Mouse (Mus musculus): ENCODE data around the gene Echdc3.

Gene Echdc3

GRCm38 (mm10) chr2:6165771-6166170, 47.1 kb downstream of the Echdc3 start:
- no peak for DNase-seq

DNA sequence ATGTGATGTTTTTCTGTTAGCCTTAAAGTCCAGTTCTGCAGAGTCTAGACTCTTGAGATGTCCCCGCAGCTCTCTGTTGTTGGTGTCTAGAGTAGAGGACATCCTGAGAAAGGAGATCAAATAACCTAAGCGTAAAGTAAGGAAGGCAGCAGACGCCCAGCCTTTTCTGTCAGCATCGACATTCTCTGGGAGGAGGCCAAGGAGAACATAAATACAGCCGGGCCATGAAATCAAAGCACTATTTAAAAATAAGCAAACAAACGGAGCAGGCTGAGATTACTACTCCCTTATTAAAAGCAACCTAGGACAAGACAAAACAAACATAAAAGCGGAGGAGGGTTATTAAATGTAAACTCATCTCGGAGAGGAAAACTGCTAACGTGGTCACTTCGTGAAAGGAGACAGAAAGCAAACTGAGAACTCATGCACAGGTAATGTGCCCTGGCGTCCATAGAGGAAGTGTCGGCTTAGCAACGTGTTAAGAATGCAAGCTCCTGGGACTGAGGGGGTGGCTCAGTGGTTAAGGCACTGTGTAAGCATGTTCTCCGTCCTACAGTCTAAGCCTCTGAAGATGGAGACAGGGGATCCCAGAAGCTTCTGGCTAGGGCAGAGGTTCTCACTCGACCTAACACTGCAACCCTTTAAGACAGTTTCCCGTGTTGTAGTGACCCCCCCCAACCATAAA, 48.1 kb downstream of the Echdc3 start:
- DNase-seq = no peak

DNA sequence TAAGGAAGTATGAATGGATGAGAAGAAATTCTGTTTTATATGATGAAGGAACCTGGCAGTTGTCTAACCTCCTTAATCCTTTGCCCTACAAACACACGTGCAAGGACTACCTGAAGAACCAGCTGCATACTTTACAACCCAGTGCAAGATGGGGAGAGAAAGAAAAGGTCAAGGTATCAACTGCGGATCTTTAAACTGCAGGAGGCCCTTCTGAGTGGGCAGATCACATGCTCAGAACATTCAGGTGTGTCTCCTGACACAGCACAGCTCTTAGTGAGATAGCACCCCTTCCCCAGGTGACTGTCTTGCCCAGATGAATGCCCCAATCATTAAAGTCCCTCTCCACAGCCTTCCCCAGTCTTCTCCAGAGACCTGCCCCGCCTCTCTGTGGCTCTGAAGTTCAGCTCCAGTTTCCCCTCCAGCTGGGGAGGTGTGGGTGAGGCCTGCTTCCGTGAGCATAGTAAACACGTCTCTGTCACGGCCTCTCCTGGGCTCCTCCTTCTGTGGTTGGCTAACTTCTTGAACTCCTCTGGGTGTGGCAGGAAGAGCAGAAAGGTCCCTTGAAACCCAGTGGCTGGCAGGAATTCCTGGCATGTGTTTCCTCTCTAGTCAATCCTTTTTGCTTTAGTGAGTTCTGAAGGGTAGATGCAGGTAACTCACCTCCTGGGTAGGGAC, 50.3 kb downstream of the Echdc3 start:
- no peak for DNase-seq

GRCm38 (mm10) chr2:6159735-6160134, 53.1 kb downstream of the Echdc3 start:
- DNase-seq = no peak

DNA sequence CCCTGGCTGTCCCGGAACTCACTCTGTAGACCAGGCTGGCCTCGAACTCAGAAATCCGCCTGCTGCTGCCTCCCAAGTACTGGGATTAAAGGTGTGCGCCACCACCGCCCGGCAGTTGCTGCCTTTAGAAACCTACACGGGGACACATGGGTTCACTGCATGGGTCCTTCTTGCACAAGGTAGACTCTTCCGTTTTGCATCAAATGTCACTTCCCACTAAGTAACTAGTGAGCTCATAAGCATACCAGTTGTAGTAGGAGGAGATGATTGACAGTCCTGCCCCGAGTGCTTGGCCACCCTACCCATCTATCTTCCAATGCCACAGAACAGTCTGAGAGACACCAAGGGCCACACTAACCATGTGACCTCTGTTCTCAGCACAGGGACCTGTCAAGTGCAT, 53.6 kb downstream of the Echdc3 start:
- DNase-seq = no peak

DNA sequence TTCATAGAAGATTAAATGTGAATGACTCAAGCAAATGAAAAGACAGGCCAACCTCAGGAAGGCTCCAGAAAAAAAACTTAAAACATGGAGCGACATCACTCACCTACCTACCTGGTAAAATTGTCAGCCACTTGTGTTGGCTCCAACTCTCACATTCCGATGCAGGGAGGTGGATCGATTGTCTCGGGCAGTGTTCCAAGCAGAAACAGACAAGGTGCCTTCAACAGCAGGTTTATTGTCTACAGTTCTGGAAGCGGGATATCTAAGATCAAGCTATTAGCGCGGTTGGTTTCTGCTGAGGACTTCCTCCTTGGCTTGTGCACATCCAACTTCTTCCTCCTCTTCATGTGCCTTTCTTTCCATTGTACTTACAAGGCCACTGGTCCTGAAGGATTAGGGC, 55.2 kb downstream of the Echdc3 start:
- DNase-seq = no peak

DNA sequence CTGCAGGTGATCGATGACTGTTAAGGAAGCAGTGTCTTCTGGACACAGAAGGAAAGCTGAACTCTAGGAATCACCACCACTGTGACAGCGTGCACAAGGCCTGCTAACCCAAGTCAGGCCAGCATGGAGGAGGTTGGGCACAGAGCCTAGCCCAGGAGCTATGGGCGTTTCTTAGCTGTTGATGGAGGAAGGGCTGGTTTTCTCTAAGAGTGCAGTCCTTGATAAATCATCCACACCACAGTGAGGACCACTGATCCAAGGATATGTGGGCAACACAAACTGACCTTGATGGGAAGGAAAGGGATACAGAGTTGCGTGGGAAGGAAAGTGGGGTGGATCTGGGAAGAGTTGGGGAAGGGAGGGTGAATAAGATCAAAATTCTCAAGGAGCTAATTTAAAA, 55.6 kb downstream of the Echdc3 start:
- no peak for DNase-seq

DNA sequence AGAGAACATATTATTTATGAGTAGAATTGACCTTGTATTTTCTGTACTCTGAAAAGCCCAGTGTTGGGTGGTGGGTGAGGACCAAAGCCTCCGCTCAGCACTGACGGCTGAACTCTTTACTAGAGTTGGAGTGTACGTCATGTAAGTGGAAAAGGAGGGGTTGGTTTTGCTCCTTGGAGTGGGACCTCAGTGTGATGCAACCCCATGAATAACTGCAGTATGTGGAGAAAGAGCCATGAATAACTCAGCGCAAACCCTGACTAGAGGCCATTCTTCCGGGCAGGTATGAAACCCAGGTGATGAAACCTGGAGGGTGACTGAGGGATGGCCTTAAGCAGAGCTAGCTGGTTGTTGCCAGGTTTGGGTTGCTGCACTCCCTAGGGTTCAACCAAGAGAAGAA, 63.0 kb downstream of the Echdc3 start:
- DNase-seq = no peak

- no peak for DNase-seq
Observed at GRCm38 (mm10) chr2:6146901-6147300, 65.9 kb downstream of the Echdc3 start.

DNA sequence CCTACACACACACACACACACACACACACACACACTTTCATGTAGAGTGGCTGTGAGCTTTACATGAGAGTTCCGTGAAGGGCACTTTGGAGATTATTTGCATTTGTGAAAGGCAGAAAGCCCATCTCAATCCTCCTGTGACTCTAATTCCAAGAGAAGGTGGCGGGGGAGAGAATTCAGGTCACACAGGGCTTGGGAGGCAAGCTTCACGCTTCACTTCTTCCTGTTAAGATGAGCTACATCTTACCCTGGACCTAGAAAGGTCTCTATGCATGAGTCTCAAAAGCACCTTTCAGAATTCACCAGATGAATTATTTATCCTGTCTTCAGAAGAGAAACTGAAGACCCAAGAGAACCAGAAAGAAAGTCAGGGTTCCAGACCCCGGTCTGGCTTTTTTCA, 66.6 kb downstream of the Echdc3 start:
- DNase-seq = no peak

GRCm38 (mm10) chr2:6145611-6146010, 67.2 kb downstream of the Echdc3 start:
- no peak for DNase-seq

GRCm38 (mm10) chr2:6142915-6143654, 69.7 kb downstream of the Echdc3 start:
- DNase-seq = no peak

- no peak for DNase-seq
Observed at GRCm38 (mm10) chr2:6140572-6141161, 72.2 kb downstream of the Echdc3 start.
